Mouse (Mus musculus) frontal cortex, postnatal 36 days (tissue): ENCODE results near the gene Cyp2c65.
"Not testable (repeated sequence)": the region's sequence is repeated elsewhere in the genome, so short reads cannot be mapped to it uniquely, and the experiment has no call there.

Experiments used
- DNase-seq, 2 experiments: peaks; one replicate each; pipeline ENCODE4 v3.0.0; 2022; ENCODE audit warnings: low spot score in 2 of 2

The Cyp2c65 gene

DNA sequence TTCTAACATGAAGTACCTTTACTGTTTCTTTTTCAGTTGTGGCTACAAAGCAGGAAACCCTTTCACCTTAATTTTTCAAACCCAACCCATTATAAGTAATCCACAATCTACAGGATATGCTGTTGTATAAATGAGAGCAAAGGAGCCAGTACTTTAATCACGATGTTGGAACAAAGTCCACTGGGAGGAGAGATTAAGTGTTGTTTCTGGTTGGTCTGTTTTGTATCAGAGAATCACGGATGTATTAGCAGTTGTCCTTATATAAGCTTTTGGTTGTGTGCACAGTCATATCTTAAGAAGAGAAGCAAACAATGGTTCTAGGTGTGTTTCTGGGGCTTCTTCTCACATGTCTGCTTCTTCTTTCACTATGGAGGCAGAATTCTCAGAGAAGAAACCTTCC is at the start of gene Cyp2c65:
Gene Cyp2c65, plus strand, starts transcription at position 297 of the 400 bp plus-strand sequence.
- DNase-seq, result no peak

DNA sequence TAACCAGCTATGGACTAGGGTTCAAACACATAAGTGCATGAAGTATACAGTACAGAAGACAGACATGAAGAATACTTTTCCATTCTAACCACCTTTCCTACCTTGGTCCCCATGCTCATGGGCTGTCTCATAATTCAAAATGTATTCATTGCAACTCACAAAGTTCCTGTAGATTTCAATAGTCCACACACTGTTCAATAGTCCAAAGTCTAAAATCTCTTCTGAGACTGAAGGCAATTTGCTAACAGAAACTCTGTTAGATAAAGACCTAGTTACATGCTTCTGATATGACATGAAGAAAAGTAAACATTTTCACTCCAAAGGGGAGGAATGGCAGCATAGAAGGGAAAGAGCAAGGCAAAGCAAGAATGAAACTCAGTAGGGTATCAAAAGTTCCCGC is 2.9 kb upstream of the Cyp2c65 start:
- no peak for DNase-seq

DNA sequence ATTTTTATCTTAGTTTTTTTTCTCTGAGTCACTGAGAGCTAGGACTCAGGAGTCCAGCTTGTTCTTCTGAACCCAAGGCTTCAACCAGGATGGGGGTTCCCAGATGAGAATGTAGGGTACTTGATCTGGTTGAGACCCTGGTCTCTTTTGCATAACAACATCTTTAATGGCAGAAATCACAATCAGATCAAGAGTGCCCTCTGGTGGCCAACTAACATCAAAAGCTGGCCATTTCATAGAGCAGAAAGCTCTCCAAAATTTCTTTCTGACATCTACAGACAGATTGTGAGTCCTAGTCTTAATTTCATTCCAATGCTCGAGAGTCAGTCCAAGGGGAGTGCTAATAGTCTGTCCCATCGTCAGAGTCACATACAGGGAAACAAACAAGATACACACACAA is 38.0 kb downstream of the Cyp2c65 start:
- DNase-seq, result not testable (repeated sequence)

DNA sequence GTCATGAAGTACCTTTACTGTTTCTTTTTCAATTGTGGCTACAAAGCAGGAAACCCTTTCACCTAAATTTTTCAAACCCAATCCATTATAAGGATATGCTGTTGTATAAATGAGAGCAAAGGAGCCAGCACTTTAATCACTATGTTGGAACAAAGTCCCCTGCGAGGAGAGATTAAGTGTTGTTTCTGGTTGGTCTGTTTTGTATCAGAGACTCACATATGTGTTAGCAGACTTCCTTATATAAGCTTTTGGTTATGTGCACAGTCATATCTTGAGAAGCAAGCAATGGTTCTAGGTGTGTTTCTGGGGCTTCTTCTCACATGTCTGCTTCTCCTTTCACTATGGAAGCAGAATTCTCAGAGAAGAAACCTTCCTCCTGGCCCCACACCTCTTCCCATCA is 52.8 kb downstream of the Cyp2c65 start, which contains the start of gene Cyp2c66:
Gene Cyp2c66, plus strand, starts transcription at position 255 of the 400 bp plus-strand sequence.
- DNase-seq, result no peak
